Mouse (Mus musculus) right cerebral cortex, postnatal 25 days (tissue): Measurements from ENCODE around the gene Adprh.
"Not testable (repeated sequence)": the region's sequence is repeated elsewhere in the genome, so short reads cannot be mapped to it uniquely, and the experiment has no call there.

Experiments
- DNase-seq: peaks from one replicate; pipeline ENCODE4 v3.0.0; 2022

Adprh gene

DNA sequence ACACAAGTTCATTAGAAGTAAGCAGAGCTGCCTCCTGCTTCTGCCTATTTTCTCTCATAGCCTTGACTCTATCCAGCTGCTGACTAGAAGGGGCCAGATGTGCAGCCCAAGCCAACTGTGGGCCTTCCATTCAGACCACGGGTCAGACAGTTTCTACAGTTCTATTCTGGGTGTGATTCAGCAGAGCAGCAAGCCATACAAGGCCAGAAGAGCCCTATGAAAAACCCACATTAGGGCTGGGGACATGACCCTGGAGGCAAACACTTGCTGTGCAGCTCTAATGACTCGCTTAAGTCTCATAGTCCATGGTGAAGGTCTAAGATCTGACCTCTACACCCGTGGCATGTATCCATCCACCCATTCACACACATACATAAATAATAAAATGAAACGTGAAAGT is 13.6 kb upstream of the Adprh start:
- DNase-seq: no peak

DNA sequence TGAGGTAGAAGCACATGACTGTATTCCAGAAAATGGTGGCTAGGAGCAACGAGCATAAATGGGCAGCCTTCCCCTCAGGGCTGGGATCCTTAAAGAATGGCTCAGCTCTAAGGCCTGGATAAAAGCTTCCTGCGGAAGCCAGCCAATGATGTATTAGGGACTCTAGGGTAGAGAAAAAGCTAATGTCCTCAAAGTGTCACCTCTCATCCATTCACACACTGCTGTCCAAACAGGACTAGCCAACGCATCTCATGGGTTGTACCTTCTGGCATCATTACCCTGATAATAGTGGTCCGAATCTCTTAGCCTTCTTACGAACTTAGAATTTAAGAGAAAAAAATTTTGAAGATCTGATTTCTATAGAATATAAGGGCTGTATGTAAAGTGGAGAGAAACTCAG is 10.8 kb upstream of the Adprh start:
- no peak for DNase-seq

DNA sequence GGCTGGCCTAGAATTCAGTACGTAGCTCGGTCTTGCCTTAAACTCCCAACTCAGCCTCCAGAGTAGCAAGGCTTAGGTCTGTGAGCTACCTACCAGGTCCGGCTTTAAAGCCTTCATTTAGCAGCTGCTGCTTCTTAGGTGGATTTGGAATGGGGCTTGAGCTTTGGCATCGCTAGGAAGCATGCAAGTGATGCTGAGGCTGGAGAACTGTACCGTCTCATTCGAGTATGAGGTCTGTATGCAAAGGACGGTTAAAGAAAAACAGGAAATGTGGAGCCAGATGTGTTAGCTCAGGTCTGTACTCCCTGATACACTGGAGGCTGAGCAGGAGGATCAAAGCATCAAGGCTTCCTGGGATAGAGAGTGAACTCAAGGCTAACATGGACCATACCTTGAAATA is 9.7 kb upstream of the Adprh start:
- DNase-seq: no peak

DNA sequence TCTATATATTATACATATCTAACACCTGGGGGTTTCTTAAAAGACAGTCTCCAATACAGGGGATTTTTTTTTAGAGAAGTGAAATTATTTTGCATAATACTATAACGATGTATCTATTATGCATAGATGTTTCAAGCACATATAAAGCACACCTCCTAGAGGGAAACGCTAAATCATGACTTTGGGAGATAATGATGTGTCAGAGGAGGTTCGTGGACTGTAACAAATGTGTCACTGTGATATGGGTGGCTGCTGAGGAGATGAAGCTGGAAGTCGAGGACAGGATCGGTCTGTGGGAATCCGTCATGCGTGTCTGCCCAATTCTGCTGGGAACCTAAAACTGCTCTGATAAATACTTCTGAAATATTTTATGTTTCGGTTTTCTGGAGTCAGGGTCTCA is 9.2 kb upstream of the Adprh start:
- no peak for DNase-seq

DNA sequence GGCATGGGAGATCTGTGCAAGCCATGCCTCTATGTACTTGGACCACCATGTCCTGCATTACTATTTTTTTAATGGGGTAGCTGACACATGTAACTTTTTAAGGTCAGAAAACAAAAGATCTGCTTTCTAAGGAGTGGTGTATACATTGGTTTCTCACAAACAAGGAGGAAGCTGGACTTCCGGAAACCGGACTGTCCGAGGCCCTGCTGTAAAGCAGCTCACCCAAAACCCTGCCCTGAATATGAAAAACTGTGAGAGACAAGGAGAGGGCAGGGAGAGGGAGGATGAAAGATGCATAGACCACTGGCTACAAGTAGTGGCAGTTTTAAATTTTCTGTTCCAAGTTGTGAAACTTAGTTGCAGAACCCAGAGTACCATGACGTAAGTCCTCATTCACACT is 7.5 kb upstream of the Adprh start:
- no peak for DNase-seq

DNA sequence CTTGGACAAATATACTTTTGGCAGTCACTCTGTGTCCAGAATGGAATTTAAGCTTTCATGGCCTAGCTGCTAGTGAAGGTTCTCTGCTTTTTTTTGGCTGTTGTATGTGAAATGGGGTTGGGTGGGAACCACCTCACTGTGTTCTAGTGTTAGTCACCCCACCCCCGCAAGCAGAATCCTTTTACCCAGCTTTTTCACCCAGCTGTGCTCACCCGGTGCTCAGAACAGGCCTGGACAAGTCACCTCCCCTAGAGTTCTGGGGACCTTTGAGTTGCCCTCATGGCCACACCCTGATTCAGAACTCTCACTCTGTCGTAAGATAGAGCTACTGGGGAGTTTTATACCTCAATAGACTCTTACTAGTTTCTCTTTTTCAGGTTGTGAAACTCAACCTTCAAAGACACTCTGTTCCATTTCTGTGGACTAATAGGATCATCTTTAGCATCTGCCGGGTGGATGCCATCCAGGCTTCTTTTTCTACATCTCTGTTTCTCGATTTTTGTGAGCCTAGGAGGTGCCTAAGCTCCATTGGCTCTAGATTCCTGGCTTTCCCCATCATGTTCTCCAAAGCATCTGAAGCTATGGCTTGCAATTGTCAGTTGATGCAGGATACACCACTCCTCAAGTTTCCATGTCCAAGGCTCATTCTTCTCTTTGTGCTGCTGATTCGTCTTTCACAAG is 6.2 kb upstream of the Adprh start:
- no peak for DNase-seq

DNA sequence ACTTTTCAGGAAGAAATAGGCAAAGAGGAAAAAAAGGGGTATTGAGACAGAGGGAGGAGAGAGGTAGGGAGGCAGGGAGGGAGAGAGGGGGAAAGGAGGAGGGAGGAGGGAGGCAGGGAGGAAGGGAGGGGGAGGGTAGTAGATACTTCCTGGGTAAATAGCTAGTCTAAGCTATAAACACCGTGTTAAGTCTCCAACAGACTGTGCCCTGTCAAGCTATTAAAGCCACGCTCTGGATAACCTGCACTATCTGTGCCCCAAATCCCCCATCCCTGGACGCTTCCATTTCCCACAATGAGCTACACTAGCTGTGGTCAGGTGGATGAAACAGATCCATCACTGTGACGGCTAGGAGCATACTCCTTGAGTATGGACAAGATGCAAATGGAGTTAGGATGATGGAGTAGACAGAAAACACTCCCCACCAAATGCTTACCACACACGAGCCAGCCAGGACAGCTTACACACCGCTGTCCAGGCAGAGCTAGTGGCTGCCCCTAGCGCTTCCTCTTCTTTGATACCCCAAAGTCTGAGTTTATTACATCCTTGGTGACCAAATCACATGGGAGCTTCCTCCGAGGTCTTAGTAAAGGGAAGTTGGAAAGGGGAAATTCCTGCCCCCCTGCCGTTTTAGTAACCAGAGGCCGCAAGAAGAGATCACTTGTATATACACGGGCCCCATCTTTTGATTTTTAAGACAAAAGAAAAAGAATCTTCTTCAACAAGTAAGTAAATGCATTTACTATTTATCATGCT is 4.5 kb upstream of the Adprh start:
- DNase-seq: no peak

DNA sequence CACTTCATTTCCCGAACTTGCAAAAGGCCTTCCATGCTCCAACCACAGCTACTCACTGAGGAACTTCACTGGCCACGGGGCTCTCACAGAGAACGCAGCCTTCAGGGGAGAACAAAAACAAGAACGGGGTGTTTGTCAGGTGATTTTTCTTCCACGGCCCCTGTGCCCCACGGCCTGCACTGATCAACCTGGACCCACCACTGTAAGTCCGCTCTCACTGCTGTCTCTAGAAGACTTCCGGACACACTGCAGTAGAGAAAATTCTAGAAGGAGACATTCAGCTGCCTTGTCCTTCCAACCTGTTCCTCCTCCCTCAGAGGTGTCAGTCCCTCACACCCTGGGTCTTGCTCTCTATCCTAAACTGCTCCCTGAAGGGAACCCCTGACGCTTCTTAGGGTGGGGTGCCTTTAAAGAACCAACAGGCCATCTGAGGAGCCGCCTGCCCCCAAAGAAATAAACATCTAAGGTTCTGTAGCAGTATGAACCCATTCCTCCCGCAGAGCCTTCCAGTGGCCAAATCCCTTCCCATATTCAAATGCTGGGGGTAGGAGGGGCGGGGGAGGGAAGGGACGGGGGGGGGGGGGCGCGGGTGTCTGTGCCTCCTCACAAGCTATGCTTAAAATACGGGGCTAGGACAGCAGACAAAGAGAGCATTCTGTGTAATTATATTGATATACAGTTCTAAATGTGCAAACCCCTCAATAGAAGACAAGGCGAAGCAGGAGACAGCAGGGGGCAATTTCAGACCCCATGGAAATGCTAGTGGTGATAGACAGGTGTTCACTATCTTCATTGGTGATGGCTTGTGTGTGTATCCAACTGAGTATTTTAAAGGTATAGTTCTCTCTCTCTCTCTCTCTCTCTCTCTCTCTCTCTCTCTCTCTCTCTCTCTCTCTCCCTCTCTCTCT is 3.3 kb upstream of the Adprh start, which contains the start of gene Cd80:
Gene Cd80 (plus strand): TSS at position 51 of the 908 bp plus-strand sequence.
- DNase-seq: no peak

DNA sequence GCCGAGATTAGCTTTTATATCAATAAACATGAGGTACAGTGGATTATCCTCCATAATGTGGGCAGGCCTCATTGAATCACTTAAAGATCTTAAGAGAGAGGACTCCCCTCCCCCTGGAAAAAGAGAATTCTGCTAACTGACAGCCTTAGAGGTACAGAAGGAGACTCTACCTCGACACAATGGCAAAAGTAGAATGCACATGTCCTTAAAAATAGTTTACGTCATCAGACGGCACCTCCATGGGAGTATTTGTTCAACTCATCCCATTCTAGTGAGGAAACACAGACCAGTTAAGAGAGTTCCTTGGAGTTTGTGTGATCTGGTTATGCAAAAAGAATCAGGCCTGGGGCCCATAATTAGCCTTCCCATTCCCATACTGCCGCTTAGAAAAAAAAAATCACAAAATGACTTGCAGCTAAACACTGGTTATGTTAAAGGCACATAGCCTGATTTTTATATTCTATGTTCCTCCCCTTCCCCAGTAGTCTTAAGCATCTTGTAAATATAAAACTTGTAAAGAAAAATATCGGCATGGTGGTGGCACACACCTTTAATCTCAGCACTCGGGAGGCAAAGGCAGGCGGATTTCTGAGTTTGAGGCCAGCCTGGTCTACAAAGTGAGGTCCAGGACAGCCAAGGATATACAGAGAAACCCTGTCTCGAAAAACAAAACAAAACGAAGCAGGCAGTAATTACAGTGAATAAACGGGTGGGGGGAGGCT is 2.2 kb upstream of the Adprh start:
- no peak for DNase-seq

DNA sequence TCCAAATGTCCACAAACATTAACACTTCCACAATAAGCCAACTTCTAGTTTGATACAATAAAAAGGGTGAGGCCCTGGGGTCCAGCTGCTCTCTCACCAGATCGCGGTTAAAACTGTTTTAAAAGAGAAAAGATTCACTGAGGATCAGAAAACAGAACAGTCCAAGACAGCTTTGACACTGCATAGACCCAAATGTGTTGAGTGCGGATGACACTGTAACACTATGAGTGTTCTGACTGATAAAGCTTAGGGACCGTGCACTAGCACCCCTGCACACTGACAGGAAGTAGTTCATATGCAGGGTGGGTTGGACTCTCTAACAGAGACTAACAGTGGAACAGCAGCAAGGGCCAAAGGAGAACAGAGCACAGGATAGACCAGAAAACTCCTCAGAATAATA is 1.4 kb upstream of the Adprh start:
- no peak for DNase-seq

DNA sequence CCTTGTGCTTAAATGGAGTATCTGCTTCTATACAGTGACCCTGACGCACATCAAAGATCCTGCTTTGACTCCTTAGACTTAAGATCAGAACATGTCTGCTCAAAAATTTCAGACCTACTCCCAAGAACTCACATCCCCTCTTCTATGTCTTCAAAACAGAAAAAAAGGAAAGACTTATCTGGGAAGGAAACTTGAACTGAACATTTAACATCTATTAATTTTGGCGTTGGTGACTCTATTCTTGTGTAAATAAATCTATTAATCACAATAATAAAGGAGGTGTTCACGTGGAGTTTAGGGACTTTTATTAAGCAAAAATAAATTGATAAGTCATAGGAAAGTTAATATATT is 675 bp upstream of the Adprh start:
- no peak for DNase-seq

DNA sequence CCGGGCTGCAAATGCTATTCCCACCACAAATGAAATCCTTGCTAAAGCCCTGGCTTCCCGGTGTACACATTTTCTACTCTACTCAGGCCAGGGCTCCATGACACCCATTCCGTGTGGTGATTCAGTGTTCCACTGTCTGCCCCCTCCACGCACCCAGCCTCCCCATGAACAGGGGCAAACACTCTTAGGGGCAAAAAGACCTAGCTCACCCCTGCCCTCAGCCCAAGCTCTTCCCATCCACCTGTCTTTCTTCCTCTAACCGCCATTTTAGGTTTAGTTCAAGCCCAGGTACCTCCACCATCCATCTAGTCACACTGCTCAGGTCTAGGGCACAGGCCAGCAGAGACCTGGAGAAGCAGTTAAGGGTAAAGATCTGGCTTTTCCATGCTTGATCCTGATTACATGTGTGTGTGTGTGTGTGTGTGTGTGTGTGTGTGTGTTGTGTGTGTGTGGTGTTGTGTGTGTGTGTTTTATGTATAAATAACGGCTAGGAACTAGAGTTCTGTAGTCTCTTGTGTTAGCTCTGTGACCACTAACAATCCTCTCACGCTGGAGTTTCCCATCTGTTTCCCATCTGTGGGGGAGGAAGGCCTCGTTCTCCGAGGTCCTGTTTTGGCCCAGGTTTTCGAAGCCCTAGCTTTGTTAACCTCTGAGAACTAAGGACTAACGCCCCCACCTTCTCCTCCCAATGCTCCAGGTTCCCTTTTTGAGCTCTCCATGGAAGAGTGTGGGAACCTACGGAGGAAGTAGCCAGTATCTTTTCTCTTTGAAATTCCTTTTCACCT is 890 bp downstream of the Adprh start:
- DNase-seq: no peak

DNA sequence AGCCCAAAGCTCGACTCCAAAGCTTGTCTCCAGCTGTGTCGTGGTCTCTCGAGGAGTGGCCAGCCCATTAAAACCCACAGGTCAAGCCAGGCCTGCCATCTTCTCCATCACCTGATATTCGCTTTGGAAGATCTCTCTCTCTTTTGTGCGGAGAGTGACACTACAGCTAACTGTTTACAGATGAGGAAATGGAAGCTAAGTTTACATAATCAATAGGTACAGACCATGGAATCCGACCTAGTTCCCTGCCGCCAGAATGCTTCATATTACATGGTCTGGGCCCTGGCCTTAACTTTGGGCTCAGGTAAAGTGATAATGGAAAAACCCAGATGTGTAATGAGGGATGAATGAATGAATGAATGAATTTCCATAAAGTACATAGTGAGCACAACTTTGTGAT is 1.8 kb downstream of the Adprh start:
- DNase-seq: no peak

DNA sequence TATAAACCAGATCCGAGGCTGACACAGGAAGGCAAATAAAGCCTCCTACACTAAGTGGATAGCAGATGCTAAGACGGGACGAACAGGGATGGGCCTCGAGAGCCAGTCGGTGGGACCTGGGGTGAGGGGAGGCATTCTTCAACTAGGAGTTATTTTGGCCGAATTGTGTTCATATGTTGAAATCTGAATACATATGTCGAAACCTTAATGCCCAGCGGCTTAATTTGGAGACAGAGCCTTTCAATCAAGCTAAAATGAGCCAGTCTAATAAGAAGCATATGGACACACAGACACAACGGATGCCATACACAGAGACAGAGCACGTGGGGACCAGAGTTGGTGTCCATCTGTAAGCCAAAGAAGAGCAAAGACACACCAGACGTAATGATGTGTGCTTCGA is 4.0 kb downstream of the Adprh start:
- no peak for DNase-seq

DNA sequence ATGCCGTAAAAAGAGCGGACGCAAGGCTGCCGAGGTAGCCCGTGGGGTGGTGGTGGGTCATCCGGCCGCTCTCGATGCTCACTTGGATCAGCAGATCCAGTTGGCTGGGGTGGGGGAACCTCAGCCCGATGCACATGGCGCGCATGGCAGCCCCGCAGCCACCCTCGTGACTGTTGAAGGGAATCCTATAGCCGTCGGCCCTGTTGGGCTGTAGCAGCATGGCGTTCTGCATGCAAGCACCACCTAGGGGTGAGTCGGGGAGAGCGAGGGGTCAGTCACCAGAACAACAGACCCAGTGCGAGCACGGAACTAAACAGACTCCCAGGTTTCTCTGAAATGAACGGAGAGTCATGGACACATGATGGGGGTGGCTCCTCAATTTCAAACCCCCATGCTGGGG is 5.1 kb downstream of the Adprh start:
- no peak for DNase-seq

DNA sequence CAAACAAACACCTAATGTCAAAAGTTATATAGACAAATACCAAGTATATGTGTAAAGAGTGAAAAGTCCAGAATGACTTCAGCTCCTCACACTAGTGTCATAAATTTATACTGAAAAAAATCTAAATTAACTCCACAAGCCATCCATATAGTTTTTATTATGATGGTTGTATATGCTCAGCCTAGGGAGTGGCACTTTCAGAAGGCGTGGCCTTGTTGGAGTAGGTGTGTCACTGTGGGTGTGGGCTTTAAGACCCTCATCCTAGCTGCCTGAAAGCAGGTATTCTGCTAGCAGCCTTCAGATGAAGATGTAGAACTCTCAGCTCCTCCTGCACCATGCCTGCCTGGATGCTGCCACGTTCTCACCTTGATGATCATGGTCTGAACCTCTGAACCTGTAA is 6.4 kb downstream of the Adprh start:
- DNase-seq: not testable (repeated sequence)

DNA sequence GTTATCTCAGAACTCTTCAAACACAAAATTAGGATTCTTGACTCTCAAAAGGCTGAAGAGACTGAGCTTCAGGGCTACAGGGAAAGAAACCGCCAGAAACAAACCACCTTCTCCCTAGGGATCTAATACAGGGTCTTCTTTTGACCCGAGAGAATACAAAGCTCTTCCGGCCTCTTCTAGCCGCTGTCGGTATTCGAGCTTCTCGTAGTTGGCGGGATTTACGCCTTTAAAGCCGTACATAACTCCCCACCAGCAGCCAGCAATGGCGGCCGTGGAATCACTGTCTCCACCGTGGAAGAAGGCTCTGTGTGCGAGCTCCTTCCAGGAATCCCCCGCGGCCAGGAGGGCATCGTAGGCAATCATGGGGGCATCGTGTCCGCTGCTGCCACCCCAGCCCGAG is 6.9 kb downstream of the Adprh start:
- DNase-seq: no peak

DNA sequence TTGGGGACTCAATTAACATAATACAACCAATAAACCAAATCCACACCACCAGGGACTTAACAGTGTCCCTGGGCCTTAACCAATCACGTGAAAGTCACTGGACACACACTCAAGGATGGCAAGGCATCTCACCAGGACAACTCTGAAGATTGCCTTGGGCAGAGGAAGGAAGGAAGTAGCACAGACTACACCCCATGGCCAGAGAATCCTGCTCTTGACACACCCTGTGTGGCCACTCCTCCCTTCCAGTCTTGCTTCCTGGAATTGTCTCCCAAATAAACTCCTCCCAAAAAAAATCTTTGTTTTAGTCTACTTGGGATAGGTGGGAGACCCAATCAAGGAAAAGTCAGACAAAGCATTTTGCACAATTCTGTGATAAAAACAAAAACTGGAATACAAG is 7.5 kb downstream of the Adprh start:
- DNase-seq: no peak

DNA sequence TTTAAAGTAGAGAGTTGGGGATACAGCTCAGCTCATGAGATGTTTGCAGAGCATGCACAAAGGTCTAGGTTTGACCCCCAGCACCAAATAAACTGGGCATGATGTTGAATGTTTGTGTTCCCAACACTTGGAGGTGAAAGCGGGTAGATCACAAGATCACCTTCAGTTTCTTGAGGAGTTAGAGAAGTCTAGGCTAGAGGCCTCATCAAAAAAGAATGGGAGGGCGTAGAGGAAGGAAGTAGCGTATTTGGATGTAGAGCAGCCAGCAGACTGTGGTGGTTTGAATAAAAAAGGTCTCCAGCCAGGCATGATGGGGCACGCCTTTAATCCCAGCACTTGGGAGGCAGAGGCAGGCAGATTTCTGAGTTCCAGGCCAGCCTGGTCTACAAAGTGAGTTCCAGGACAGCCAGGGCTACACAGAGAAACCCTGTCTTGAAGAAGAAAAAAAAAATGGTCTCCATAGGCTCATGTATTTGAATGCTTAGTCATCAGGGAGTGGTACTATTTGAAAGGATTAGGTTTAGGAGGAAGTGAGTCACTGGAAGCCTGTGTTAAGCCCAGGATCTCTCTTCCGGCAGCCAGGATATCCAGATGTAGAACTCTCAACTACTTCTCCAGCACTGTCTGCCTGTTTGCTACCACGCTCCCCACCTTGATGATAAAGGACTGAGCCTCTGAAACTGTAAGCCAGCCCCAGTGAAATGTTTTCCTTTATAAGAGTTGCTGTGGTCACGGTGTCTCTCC is 8.6 kb downstream of the Adprh start:
- DNase-seq: no peak

DNA sequence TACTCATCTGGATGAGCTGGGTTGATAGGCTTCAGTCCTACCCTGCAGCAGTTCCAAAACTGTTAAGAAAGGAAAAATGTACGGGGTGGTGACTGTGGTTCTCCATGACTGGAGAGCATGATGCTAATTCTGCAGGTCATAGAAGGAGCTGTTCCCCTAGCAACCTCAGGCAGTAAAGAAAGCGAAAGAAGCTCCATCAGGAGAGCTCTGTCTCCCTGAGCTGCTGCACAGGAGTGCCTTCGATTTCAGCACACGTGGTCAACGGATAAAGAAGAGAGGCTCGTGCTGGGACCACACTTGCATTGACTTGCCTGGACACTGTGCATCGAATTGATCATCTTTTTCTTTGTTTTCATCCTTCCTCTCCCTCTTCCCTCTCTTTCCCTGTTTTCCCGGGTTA is 10.3 kb downstream of the Adprh start:
- DNase-seq: no peak

DNA sequence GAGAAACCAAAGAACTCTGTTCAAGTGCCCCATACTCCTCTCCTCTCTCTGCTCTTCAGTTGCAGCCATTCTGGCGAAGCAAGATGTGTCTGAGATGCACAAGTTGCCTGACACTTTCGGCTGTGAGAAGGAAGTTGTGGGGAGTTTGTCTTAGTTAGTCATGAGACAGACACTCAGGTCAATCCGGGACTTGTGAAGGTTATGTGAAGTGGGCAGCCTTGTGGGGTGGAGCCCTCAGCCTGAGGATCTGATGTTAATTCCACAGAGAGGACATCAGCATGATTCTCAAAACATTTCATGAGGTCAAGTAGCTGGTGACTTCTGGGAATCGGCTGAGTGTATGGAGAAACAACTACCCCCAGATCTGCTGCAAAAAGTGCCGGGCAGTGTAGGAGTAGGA is 10.9 kb downstream of the Adprh start:
- no peak for DNase-seq

DNA sequence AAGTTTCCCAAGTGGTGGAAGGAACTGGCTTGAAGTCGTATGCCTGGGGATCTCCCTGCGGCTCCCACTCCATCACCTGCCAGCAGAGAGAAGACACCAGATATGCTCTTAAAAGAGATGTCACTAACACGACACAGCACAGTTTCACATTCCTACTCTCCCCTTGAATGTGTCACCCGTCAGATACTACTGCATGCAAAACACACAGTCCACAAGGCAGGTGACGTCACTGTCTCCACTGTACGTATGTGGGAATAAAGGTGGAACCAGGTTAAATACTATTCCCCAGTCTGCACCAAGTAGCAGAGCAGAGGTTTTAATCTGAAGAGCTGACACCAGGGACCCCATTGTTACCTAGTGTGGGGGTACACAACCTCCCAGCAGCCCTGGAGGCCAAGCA is 12.1 kb downstream of the Adprh start:
- no peak for DNase-seq
